ENCODE assay signal across 16 mouse cellular contexts in genomic region chr4:151408811-151409210, GRCm38 (mm10).
DNase-seq lines count a peak whose midpoint lies in the region; ATAC-seq and TF ChIP-seq lines count a peak whose summit lies in the region.
"Had no signal": no experiment of that assay in that cellular context is flagged by ENCODE, and none has a peak within 500 bp of the region (broad histone marks: within the 10 kb centered on the region; RNA-seq: fewer than 3 reads in every experiment).

No protein-coding gene starts in this region.

- no peak for ATAC-seq in embryonic facial prominence, embryonic 14.5 days (ENCODE audit: low read depth)
- peak; percentile 41; the same call in 1 of the 2 replicates for ATAC-seq in hindbrain, postnatal 0 days
- no peak for ATAC-seq in hindbrain, embryonic 12.5 days (ENCODE audit: low FRiP score)
- no peak for ATAC-seq in midbrain, embryonic 11.5 days (ENCODE audit: low FRiP score)
- no peak for ATAC-seq in midbrain, embryonic 13.5 days
- ATAC-seq in midbrain, embryonic 15.5 days (replicated peaks): no peak

- no peak overlapping the region for H3K27ac ChIP-seq in embryonic facial prominence, embryonic 14.5 days (replicated peaks; ENCODE audit: low read depth, low read length)
- H3K27ac ChIP-seq in embryonic facial prominence, embryonic 10.5 days (replicated peaks): no peak overlapping the region
- H3K27ac ChIP-seq in hindbrain, postnatal 0 days: no peak overlapping the region
- H3K27ac ChIP-seq in hindbrain, embryonic 12.5 days: no peak overlapping the region
- H3K27ac ChIP-seq in midbrain, embryonic 11.5 days (ENCODE audit: low read depth, low read length): no peak overlapping the region
- H3K27ac ChIP-seq in midbrain, embryonic 13.5 days: no peak overlapping the region
- H3K27ac ChIP-seq in midbrain, embryonic 15.5 days: no peak overlapping the region
- H3K27ac ChIP-seq: heart, embryonic 15.5 days; hindbrain, embryonic 13.5 days; limb, embryonic 13.5 days had no signal

- H3K36me3 ChIP-seq in embryonic facial prominence, embryonic 14.5 days (ENCODE audit: control insufficient read depth, insufficient read depth, low read length): no peaks in the 10 kb centered on the region
- H3K36me3 ChIP-seq in embryonic facial prominence, embryonic 10.5 days (replicated peaks): no peaks in the 10 kb centered on the region
- no peaks in the 10 kb centered on the region for H3K36me3 ChIP-seq in hindbrain, postnatal 0 days (ENCODE audit: insufficient read depth, low read length)
- H3K36me3 ChIP-seq in hindbrain, embryonic 12.5 days: no peaks in the 10 kb centered on the region
- H3K36me3 ChIP-seq in midbrain, embryonic 11.5 days (ENCODE audit: control insufficient read depth, insufficient read depth, low read length): no peaks in the 10 kb centered on the region
- no peaks in the 10 kb centered on the region for H3K36me3 ChIP-seq in midbrain, embryonic 13.5 days
- H3K36me3 ChIP-seq in midbrain, embryonic 15.5 days (replicated peaks): no peaks in the 10 kb centered on the region
- H3K36me3 ChIP-seq: G1E; heart, embryonic 15.5 days; hindbrain, embryonic 13.5 days; limb, embryonic 13.5 days had no signal

- TF ChIP-seq CTCF in hindbrain, postnatal 0 days (IDR thresholded peaks at IDR 0.05; ENCODE audit: low read depth): no peak

- DNase-seq in embryonic facial prominence, embryonic 14.5 days (ENCODE audit: low spot score): peak; percentile 83
- no peak for DNase-seq in embryonic facial prominence, embryonic 10.5 days (ENCODE audit: low spot score)
- DNase-seq in hindbrain, postnatal 0 days (ENCODE audit: low spot score): peak; percentile 65
- DNase-seq in midbrain, embryonic 11.5 days (ENCODE audit: low spot score, missing footprints): peak; percentile 82
- DNase-seq in yolk sac, embryonic 10.5 days (ENCODE audit: low spot score): peak; percentile 9
- DNase-seq: adrenal gland, postnatal 36 days; lung, adult 2 months; thymus, adult 2 months had no signal

- H3K9ac ChIP-seq in embryonic facial prominence, embryonic 14.5 days (ENCODE audit: low read depth, low read length): no peak overlapping the region
- no peak overlapping the region for H3K9ac ChIP-seq in hindbrain, postnatal 0 days (replicated peaks; ENCODE audit: low read length)
- no peak overlapping the region for H3K9ac ChIP-seq in hindbrain, embryonic 12.5 days
- no peak overlapping the region for H3K9ac ChIP-seq in midbrain, embryonic 11.5 days (ENCODE audit: low read length)
- H3K9ac ChIP-seq in midbrain, embryonic 13.5 days (replicated peaks): no peak overlapping the region
- no peak overlapping the region for H3K9ac ChIP-seq in midbrain, embryonic 15.5 days
- H3K9ac ChIP-seq: heart, embryonic 15.5 days; hindbrain, embryonic 13.5 days; limb, embryonic 13.5 days had no signal

- H3K9me3 ChIP-seq in embryonic facial prominence, embryonic 14.5 days (ENCODE audit: control insufficient read depth, low read length): no peaks in the 10 kb centered on the region
- no peaks in the 10 kb centered on the region; the same call in 1 of the 2 replicates for H3K9me3 ChIP-seq in embryonic facial prominence, embryonic 10.5 days
- H3K9me3 ChIP-seq in hindbrain, postnatal 0 days (ENCODE audit: low read length): no peaks in the 10 kb centered on the region
- H3K9me3 ChIP-seq in hindbrain, embryonic 12.5 days (replicated peaks): no peaks in the 10 kb centered on the region
- no peaks in the 10 kb centered on the region for H3K9me3 ChIP-seq in midbrain, embryonic 11.5 days (ENCODE audit: control insufficient read depth, low read length)
- H3K9me3 ChIP-seq in midbrain, embryonic 13.5 days: peaks cover 3% of the 10 kb centered on the region; the same call in 1 of the 2 replicates
- H3K9me3 ChIP-seq in midbrain, embryonic 15.5 days: no peaks in the 10 kb centered on the region
- H3K9me3 ChIP-seq: heart, embryonic 15.5 days; hindbrain, embryonic 13.5 days had no signal

- no peak overlapping the region for H3K4me3 ChIP-seq in embryonic facial prominence, embryonic 14.5 days (ENCODE audit: low read depth, low read length)
- no peak overlapping the region for H3K4me3 ChIP-seq in embryonic facial prominence, embryonic 10.5 days
- H3K4me3 ChIP-seq in hindbrain, postnatal 0 days (ENCODE audit: low read length): no peak overlapping the region
- no peak overlapping the region for H3K4me3 ChIP-seq in hindbrain, embryonic 12.5 days
- H3K4me3 ChIP-seq in midbrain, embryonic 11.5 days (ENCODE audit: low read depth, low read length): no peak overlapping the region
- no peak overlapping the region for H3K4me3 ChIP-seq in midbrain, embryonic 13.5 days (replicated peaks)
- H3K4me3 ChIP-seq in midbrain, embryonic 15.5 days: no peak overlapping the region
- H3K4me3 ChIP-seq: heart, embryonic 15.5 days; hindbrain, embryonic 13.5 days; limb, embryonic 13.5 days; megakaryocyte, embryonic 14.5 days had no signal

- H3K4me2 ChIP-seq in embryonic facial prominence, embryonic 14.5 days (ENCODE audit: low read depth, low read length): no peak overlapping the region
- no peak overlapping the region for H3K4me2 ChIP-seq in hindbrain, postnatal 0 days (ENCODE audit: low read depth, low read length)
- H3K4me2 ChIP-seq in hindbrain, embryonic 12.5 days (replicated peaks): no peak overlapping the region
- no peak overlapping the region for H3K4me2 ChIP-seq in midbrain, embryonic 11.5 days
- H3K4me2 ChIP-seq in midbrain, embryonic 13.5 days (replicated peaks): no peak overlapping the region
- H3K4me2 ChIP-seq in midbrain, embryonic 15.5 days: no peak overlapping the region
- H3K4me2 ChIP-seq: heart, embryonic 15.5 days; hindbrain, embryonic 13.5 days; limb, embryonic 13.5 days had no signal

- WGBS in embryonic facial prominence, embryonic 14.5 days: 44% methylated on average over 8 of the region's 8 CpGs
- WGBS in embryonic facial prominence, embryonic 10.5 days: 51% methylated on average over 8 of the region's 8 CpGs
- 38% methylated on average over 8 of the region's 8 CpGs for WGBS in hindbrain, postnatal 0 days
- 46% methylated on average over 8 of the region's 8 CpGs for WGBS in hindbrain, embryonic 12.5 days
- 56% methylated on average over 8 of the region's 8 CpGs for WGBS in midbrain, embryonic 11.5 days
- WGBS in midbrain, embryonic 13.5 days: 43% methylated on average over 8 of the region's 8 CpGs
- 48% methylated on average over 8 of the region's 8 CpGs for WGBS in midbrain, embryonic 15.5 days

- no peaks in the 10 kb centered on the region for H3K27me3 ChIP-seq in embryonic facial prominence, embryonic 14.5 days (replicated peaks; ENCODE audit: control insufficient read depth, insufficient read depth, low read length)
- H3K27me3 ChIP-seq in embryonic facial prominence, embryonic 10.5 days (replicated peaks; ENCODE audit: low read depth, poor library complexity, severe bottlenecking): peaks cover 11% of the 10 kb centered on the region; the same call in 1 of the 2 replicates
- H3K27me3 ChIP-seq in hindbrain, postnatal 0 days (ENCODE audit: insufficient read depth, low read length): no peaks in the 10 kb centered on the region
- no peaks in the 10 kb centered on the region for H3K27me3 ChIP-seq in hindbrain, embryonic 12.5 days
- H3K27me3 ChIP-seq in midbrain, embryonic 11.5 days (ENCODE audit: control insufficient read depth, insufficient read depth, low read length): no peaks in the 10 kb centered on the region; the same call in 1 of the 2 replicates
- no peaks in the 10 kb centered on the region for H3K27me3 ChIP-seq in midbrain, embryonic 13.5 days
- no peaks in the 10 kb centered on the region; the same call in 1 of the 2 replicates for H3K27me3 ChIP-seq in midbrain, embryonic 15.5 days (replicated peaks)
- H3K27me3 ChIP-seq: hindbrain, embryonic 13.5 days; megakaryocyte, embryonic 14.5 days had no signal

- H3K4me1 ChIP-seq in embryonic facial prominence, embryonic 14.5 days (ENCODE audit: control insufficient read depth, insufficient read depth, low read length): peaks cover 21% of the 10 kb centered on the region
- peaks cover 28% of the 10 kb centered on the region for H3K4me1 ChIP-seq in embryonic facial prominence, embryonic 10.5 days
- peaks cover 13% of the 10 kb centered on the region for H3K4me1 ChIP-seq in hindbrain, postnatal 0 days (ENCODE audit: insufficient read depth, low read length)
- H3K4me1 ChIP-seq in hindbrain, embryonic 12.5 days: peaks cover 27% of the 10 kb centered on the region
- peaks cover 12% of the 10 kb centered on the region for H3K4me1 ChIP-seq in midbrain, embryonic 11.5 days (ENCODE audit: control insufficient read depth, insufficient read depth, low read length)
- peaks cover 30% of the 10 kb centered on the region for H3K4me1 ChIP-seq in midbrain, embryonic 13.5 days (replicated peaks)
- peaks cover 21% of the 10 kb centered on the region for H3K4me1 ChIP-seq in midbrain, embryonic 15.5 days
- H3K4me1 ChIP-seq: megakaryocyte, embryonic 14.5 days had no signal
